Mouse (Mus musculus) hindbrain, postnatal 0 days (tissue): ENCODE measurements around the gene Zfp652. TPM values are rescaled to one million over a fixed set of nuclear protein-coding genes. Genes with fewer than 3 reads are reported as not detected.

ENCODE experiments used
- ATAC-seq: fragments of 200-750 bp; cut with Nextera tagmentation; 2 replicates; pipeline ENCODE4 v1.8.0; 2017; ENCODE audit warnings: mild to moderate bottlenecking, moderate TSS enrichment, moderate library complexity
- DNase-seq: peaks from one replicate; pipeline ENCODE4 v3.0.0-alpha.2; 2015; ENCODE audit warnings: low spot score
- H3K27ac ChIP-seq: fragments of 300-500 bp; sonication (generic); 2 replicates; pipeline ENCODE4 v1.5.1; 2014; ENCODE audit warnings: mild to moderate bottlenecking
- H3K27me3 ChIP-seq: fragments of 300-500 bp; sonication (generic); 2 replicates; pipeline ENCODE4 v1.6.1; 2014; ENCODE audit warnings: low read length, mixed read lengths; ENCODE audit not compliant: insufficient read depth
- H3K36me3 ChIP-seq: fragments of 300-500 bp; sonication (generic); 2 replicates; pipeline ENCODE4 v1.6.1; 2014; ENCODE audit warnings: low read length, mixed read lengths; ENCODE audit not compliant: insufficient read depth
- H3K4me1 ChIP-seq: fragments of 300-500 bp; sonication (generic); 2 replicates; pipeline ENCODE4 v1.6.1; 2014; ENCODE audit warnings: antibody characterized with exemption, low read length, mixed read lengths; ENCODE audit not compliant: insufficient read depth
- H3K4me2 ChIP-seq: fragments of 300-500 bp; sonication (generic); 2 replicates; pipeline ENCODE4 v1.6.1; 2014; ENCODE audit warnings: low read depth, mild to moderate bottlenecking, low read length, moderate library complexity, mixed read lengths
- H3K4me3 ChIP-seq: fragments of 300-500 bp; sonication (generic); 2 replicates; pipeline ENCODE4 v1.5.1; 2014; ENCODE audit warnings: low read length
- H3K9ac ChIP-seq: fragments of 300-500 bp; sonication (generic); replicated peaks from 2 replicates; pipeline ENCODE4 v1.6.1; 2014; ENCODE audit warnings: mild to moderate bottlenecking, low read length, moderate library complexity, mixed read lengths
- H3K9me3 ChIP-seq: fragments of 300-500 bp; sonication (generic); 2 replicates; pipeline ENCODE4 v1.6.1; 2016; ENCODE audit warnings: low read length, mixed read lengths
- CTCF ChIP-seq: IDR thresholded peaks from 2 replicates; pipeline ENCODE4 v1.5.1; 2016; ENCODE audit warnings: antibody characterized with exemption, control low read depth, low read depth
- WGBS: fragments of 180-500 bp; shearing (Covaris S2); extraction: QIAGEN DNeasy Blood & Tissue Kit; methylation state at CpG from one replicate; pipeline ENCODE4 v1.1.7; 2014; 5-methylcytosine and 5-hydroxymethylcytosine counted together
- polyA plus RNA-seq: library from polyadenylated mRNA; unstranded; fragments of >200 nt; fragmentation: Nextera tagmentation; extraction: Ambion mirVana; gene quantifications from 2 replicates; pipeline ENCODE4 v1.2.1, GENCODE M21; 2015
- total RNA-seq: library from RNA; depleted of rRNA; stranded (reverse); fragments of >200 nt; gene quantifications from 2 replicates; pipeline ENCODE4 v1.2.3, GENCODE M21; 2014

Zfp652 gene
- total and polyA plus RNA-seq, 2 experiments from 2014 or later, result 15.2 to 23.0 TPM

DNA sequence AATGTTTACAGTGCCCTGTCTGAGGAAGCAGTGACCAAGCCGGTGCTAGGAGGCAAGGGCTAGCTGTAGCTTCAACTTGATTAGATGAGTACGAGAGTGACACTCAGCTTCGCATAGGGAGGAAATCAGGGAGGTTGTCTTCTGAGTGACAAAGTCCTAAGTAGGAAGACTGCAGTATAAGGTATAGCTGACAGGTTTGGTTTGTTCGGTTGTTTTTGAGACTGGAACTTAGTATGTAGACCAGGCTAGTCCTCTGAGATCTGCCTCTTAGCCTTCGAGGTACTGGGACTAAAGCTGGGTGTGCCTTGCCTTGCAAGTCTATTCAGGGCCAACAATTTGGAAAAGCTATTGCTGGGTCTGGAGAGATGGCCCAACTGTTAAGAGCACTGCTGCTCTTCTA, 10.8 kb downstream of the Zfp652 start, which contains the start of gene B130006D01Rik:
TSS of gene B130006D01Rik (plus strand) at position 301 of the 400 bp plus-strand sequence.
- Histone ChIP-seq H3K4me3 (no peak within 1 kb of the TSS), H3K4me2 (no peak within 1 kb of the TSS), H3K9ac (no peak within 1 kb of the TSS), H3K27ac (no peak within 1 kb of the TSS), H3K36me3 (no peaks in the 10 kb centered on the region), H3K27me3 (no peaks in the 10 kb centered on the region), H3K9me3 (no peaks in the 10 kb centered on the region), H3K4me1 (no peaks in the 10 kb centered on the region)
- DNase-seq (no peak), ATAC-seq (no peak)
- 98% methylated on average over 5 of the region's 5 CpGs for WGBS
- TF ChIP-seq CTCF, result no peak

DNA sequence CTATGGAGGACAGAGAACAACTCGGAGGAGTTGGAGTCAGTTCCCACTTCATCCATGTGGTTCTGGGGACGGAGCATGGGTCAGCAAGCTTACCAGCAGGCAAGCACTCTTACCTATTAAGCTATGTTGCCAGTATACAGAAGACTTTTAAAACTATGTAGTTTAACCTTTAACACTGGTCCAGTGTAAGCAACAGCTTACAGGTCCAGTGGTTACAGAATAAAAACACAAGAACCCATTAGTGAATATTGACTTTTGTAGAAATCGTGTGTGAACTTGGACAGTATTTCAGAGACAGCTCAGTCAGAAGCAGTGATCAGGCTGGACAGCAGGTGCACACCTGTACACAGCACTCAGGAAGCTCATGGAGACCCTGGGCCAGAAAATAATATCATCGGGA, 12.0 kb downstream of the Zfp652 start:
- Histone ChIP-seq H3K4me3 (no peak overlapping the region), H3K4me1 (no peaks in the 10 kb centered on the region), H3K9ac (no peak overlapping the region), H3K9me3 (no peaks in the 10 kb centered on the region), H3K27ac (no peak overlapping the region), H3K4me2 (no peak overlapping the region), H3K27me3 (no peaks in the 10 kb centered on the region), H3K36me3 (no peaks in the 10 kb centered on the region)
- TF ChIP-seq CTCF, result no peak
- WGBS, result 94% methylated on average over 4 of the region's 4 CpGs
- no peak for DNase-seq
- no peak for ATAC-seq

DNA sequence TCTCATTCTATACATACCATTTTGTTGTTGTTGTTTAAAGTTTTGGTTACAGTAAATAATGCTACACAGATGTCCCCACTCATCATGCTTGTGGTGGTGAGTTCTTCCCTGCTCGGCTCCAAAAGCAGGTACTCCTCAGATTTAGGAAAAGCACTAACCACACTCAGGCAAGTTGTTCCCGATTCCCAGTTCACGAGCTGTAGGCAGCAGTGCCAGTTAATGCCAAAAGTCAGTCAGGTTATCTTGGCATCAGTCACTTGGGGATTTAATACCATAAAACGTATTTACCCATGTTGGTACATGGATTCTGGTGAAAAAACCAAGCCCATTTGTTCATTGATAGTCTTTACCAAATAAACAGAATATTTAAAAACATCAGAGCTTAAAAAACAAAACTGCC, 13.7 kb downstream of the Zfp652 start:
- no peaks in the 10 kb centered on the region for H3K27me3 ChIP-seq
- no peaks in the 10 kb centered on the region for H3K36me3 ChIP-seq
- DNase-seq (no peak), ATAC-seq (no peak)
- WGBS, result 72% methylated on average over 4 of the region's 4 CpGs
- H3K4me3 ChIP-seq, result no peak overlapping the region
- no peaks in the 10 kb centered on the region for H3K9me3 ChIP-seq
- H3K4me1 ChIP-seq, result no peaks in the 10 kb centered on the region
- TF ChIP-seq CTCF, result no peak
- no peak overlapping the region for H3K27ac ChIP-seq
- H3K4me2 ChIP-seq, result no peak overlapping the region
- H3K9ac ChIP-seq, result no peak overlapping the region

DNA sequence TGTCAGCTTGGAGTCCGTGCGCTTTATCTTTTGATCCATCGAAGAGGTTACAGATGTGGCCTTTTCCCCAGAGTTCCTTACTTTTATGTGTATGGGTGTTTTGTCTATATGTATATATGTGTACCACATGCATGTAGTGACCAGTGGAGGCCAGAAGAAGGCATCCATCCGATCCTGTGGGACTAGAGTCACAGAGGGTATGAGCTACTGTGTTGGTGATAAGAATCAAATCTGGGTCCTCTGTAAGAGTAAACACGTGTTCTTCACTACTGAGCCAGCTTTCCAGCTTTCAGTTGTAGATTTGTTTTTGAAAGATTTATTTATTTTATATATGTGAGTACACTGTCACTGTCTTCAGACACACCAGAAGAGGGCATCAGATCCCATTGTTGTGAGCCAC, 15.5 kb downstream of the Zfp652 start:
- no peak overlapping the region for H3K4me3 ChIP-seq
- DNase-seq (no peak), ATAC-seq (no peak)
- WGBS, result 93% methylated on average over 5 of the region's 5 CpGs
- H3K27me3 ChIP-seq, result no peaks in the 10 kb centered on the region
- TF ChIP-seq CTCF, result no peak
- H3K4me2 ChIP-seq, result no peak overlapping the region
- no peaks in the 10 kb centered on the region for H3K9me3 ChIP-seq
- no peaks in the 10 kb centered on the region for H3K36me3 ChIP-seq
- no peak overlapping the region for H3K9ac ChIP-seq
- H3K4me1 ChIP-seq, result no peaks in the 10 kb centered on the region
- no peak overlapping the region for H3K27ac ChIP-seq

DNA sequence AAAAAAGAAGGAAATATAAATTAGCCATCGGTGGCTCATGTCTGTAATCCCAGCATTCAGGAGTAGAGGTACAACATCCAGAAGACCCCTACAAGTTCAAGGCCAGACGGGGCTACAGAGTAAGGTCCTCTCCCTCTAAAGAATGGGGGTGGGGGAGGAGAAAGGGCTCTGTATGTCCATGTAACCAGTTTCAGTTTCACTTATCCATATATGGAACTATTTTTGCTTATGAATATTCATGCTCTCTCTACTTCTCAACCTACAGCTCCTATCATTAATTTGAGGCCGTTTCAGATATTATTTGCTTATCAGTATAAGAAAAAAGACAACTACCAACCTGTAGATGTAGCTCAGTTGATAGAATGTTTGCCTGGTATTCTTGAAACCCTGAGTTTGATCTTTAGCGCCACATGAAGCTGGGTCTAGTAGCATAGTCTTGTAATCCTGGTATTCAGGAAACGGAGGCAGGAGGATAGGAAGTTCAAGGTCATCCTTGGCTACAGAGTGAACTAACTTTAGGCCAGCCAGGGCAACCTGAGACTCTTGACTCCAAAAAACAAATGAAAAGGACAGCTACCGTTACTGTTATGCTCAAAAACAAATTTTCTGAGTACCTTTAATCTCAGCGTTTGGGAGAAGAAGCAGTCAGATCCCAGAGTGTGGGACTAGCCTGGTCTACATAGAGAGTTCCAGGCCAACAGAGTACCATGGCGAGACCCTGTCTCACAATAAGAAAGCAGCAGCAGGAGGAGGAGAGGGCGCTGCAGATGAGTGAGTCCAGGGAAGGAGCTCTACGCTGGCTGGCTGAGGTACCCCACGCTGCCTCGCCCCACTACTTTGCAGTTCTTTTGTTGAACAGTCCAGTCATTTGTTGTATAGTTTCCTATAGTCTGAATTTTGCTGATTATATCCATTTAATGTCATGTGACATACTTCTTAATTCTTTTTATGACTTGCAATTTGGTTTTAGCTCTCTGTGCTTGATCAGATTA, 16.7 kb downstream of the Zfp652 start:
- Histone ChIP-seq H3K9ac (no peak overlapping the region), H3K4me2 (no peak overlapping the region), H3K36me3 (no peaks in the 10 kb centered on the region), H3K27ac (no peak overlapping the region), H3K27me3 (no peaks in the 10 kb centered on the region), H3K4me3 (no peak overlapping the region), H3K4me1 (no peaks in the 10 kb centered on the region), H3K9me3 (no peaks in the 10 kb centered on the region)
- ATAC-seq (no peak), DNase-seq (no peak)
- 79% methylated on average over 12 of the region's 12 CpGs for WGBS
- no peak for TF ChIP-seq CTCF

DNA sequence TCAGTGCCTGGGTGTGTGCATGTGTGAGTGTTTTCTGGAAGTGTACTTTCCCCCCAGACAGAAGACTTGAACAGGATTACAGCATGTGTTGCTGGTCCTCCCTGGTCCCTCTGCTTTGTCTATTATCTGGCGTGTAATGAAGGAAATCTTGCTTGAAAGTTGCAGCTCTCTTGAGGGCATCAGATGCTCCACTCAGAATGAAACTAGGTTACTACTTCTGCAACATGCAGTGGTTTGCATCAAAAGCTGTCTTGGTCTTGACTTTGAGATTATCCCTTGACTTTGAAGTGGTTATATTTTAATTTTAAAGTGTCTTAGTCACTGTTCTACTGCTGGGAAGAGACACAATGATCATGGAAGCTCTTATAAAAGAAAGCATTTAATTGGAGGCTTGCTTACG, 22.0 kb downstream of the Zfp652 start:
- no peak for DNase-seq
- no peak overlapping the region for H3K27ac ChIP-seq
- no peak for TF ChIP-seq CTCF
- H3K36me3 ChIP-seq, result no peaks in the 10 kb centered on the region
- H3K27me3 ChIP-seq, result no peaks in the 10 kb centered on the region
- H3K4me3 ChIP-seq, result no peak overlapping the region
- H3K9me3 ChIP-seq, result no peaks in the 10 kb centered on the region
- H3K4me2 ChIP-seq, result no peak overlapping the region
- 83% methylated on average over 2 of the region's 2 CpGs for WGBS
- H3K4me1 ChIP-seq, result no peaks in the 10 kb centered on the region
- no peak for ATAC-seq
- no peak overlapping the region for H3K9ac ChIP-seq

DNA sequence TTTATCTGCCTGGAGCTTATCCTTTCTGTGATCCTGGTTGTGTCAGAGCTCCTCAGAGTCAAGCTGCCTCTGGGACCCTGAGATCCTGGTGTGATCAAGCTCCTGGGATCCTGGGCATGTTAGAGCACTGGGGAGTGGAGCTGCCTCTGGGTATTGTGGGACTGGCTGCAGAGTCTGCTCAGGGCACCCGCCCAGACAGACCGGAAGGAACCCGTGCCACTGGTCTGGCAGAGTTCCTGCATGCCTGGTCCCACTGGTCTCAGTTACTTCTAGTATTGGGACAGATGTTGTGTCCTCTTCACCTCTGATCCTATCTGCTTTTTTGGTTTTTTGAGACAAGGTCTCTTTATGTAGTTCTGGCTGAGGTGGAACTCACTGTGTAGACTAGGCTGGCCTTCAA, 25.3 kb downstream of the Zfp652 start:
- no peaks in the 10 kb centered on the region for H3K27me3 ChIP-seq
- H3K36me3 ChIP-seq, result no peaks in the 10 kb centered on the region
- no peak overlapping the region for H3K4me3 ChIP-seq
- 76% methylated on average over 3 of the region's 3 CpGs for WGBS
- H3K4me1 ChIP-seq, result no peaks in the 10 kb centered on the region
- H3K9ac ChIP-seq, result no peak overlapping the region
- TF ChIP-seq CTCF, result no peak
- DNase-seq (no peak), ATAC-seq (no peak)
- no peak overlapping the region for H3K4me2 ChIP-seq
- H3K9me3 ChIP-seq, result no peaks in the 10 kb centered on the region
- no peak overlapping the region for H3K27ac ChIP-seq
